Mouse (Mus musculus) ovary, postnatal 10 days (tissue): ENCODE measurements around the gene Umod.

ENCODE experiments used
- DNase-seq: peaks from one replicate; pipeline ENCODE4 v3.0.0; 2022; ENCODE audit warnings: low spot score

The Umod gene

GRCm38 (mm10) chr7:119479256-119479655, at the start of gene Umod:
Gene Umod (minus strand): TSS chr7:119479282.
- DNase-seq, result no peak

DNA sequence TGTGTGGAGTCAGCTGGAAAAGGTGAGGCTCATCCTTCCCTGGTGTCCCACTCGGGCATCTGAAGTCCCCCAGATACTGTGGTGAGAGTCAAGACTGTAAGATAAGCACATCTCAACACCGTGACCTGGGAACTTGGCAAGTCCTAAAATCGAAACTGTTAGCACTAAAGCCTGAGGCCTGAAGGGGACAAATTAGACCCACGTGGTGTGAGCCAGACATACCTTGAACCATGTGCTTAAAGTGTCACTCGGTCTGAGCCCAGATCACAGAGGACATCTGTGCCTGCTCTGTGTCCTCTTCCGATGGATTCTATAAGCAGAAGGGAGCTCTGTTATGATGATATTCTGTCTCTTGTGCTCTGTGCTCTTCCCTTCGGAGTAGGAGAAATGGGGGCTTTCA, 49.5 kb upstream of the Umod start:
- DNase-seq, result no peak

GRCm38 (mm10) chr7:119527548-119527947, 48.5 kb upstream of the Umod start:
- no peak for DNase-seq

DNA sequence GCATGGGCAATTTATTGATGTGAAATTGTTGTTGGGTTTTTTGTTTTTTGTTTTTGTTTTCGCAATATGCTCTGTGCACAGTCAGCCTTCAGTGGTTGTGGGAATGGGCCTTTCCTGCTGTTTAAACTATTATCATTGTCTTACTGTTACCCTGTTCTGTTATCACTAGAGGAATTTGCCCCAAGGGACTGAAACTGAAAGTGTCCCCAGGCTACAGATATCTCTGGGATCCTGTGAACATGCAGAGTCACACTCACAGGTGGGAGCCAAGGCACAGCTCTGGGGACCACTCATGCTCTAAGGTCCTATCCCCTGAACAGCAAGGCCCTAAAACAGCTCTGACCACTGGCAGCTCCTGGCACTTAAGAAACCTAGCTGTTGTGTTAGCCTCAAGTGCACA, 48.1 kb upstream of the Umod start:
- DNase-seq, result no peak

DNA sequence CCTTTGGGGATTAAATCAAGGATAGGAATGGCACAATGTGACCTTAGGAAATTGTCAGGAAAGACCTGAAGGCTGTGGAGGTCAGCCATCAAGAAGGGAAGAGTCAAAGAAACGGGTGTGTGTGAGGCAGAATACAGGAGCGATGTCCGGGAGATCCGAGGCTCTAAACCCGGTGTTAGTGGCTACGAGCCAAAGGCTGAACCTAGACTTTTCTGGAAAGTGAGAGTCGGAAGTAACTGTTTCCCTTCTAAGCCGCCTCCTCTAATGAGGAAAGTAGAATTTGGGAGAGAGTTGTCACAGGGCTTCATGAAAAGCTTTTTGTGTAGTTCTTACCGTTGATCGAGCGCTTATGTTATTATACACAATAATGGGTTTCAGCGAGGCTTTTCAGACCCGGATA, 47.4 kb upstream of the Umod start:
- DNase-seq, result no peak

DNA sequence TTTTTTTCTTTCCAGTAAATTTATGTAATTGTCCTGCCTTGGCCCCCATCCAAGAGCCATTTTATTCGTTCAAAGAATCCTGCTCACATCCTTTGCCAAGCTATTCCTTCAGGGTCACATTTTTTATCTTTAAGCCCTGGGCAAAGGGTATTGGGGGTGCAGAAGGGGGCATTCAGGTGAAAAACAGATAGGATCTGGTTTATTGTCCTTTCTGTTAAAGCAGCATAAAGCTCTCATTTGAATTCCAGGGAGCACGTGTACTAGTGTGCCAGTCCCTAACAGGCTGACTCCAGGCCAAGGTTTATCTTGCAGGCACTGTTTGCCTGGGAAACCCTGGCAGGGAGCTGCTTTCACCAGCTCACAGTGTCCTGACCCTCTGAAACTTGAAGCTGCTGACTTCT, 46.8 kb upstream of the Umod start:
- DNase-seq, result no peak

- DNase-seq, result no peak
These were observed 44.3 kb upstream of the Umod start, which contains the start of gene Pdilt for GRCm38 (mm10) chr7:119523389-119523788. Gene Pdilt (minus strand): TSS chr7:119523489.

- DNase-seq, result no peak
These were observed 43.3 kb upstream of the Umod start for GRCm38 (mm10) chr7:119522385-119522784.

- no peak for DNase-seq
These were observed 42.7 kb upstream of the Umod start for GRCm38 (mm10) chr7:119521816-119522215.

DNA sequence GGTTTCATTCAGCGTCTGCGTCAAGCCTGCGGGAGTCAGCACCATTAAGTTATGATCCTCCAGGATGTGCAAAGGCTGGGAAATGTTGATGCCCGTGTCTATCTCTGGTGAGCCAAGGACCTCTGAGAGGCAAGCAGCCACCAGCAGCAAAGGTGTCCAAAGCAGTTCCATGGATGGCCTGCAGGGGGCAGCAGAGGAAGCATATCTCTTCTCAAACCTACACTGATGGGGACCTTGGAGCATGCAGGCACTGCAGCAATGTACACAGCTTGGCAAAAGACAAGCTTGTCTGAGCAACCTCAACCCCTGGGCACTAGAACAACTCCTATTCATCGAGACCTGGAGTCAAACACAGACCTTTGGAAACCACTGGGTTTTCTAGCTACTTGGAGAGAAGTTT, 40.6 kb upstream of the Umod start:
- DNase-seq, result peak; percentile 53

GRCm38 (mm10) chr7:119519163-119519562, 40.1 kb upstream of the Umod start, which contains the start of gene Acsm5:
Gene Acsm5 (plus strand): TSS chr7:119519463.
- no peak for DNase-seq

- no peak for DNase-seq
These were observed 37.1 kb upstream of the Umod start for GRCm38 (mm10) chr7:119516272-119516558.

- DNase-seq, result no peak
These were observed 36.6 kb upstream of the Umod start for GRCm38 (mm10) chr7:119515492-119516271.

- DNase-seq, result no peak
These were observed 34.0 kb upstream of the Umod start for GRCm38 (mm10) chr7:119513056-119513455.

DNA sequence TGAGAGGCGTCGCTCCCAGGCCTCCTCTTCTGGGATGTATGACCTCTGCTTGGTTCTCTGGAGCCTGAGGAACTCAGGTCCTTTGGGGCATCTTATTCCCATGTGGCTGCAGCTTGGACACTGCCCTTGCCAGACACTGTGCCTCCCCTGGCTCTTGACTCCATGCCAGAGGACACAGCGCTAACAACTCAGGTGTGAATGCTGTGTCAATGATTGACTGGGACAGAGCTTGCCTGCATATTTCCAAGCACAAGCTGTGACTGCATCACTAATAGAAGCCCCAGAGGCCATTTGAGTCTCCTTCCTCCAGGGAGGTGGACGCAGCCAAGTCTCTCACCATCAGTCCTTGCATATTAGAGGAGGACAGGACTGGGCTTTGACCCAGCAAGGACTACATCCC, 32.1 kb upstream of the Umod start:
- DNase-seq, result no peak

- DNase-seq, result no peak
These were observed 11.1 kb upstream of the Umod start for GRCm38 (mm10) chr7:119490041-119490780.

GRCm38 (mm10) chr7:119486683-119487082, 7.6 kb upstream of the Umod start:
- DNase-seq, result no peak

DNA sequence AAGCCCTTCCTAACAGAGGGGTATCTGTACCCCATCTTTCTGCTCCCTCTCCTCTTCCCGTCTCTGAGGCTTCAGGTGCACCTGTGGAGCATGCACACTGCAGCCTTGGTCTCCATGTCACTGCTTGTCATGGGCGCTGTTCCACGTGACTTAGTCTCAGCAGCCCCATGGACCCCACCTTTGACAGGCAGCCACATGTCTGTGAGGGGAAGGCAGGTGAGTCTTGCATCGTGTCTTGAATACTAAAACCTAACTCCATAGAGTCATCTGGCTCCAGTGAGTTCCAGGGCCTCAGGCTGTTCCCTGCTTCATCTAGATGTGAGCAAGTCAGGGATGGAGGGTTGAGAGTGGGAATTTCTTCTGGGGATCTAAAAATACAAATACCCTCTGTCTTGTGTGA, 5.1 kb upstream of the Umod start:
- DNase-seq, result no peak

- no peak for DNase-seq
These were observed 2.3 kb downstream of the Umod start for GRCm38 (mm10) chr7:119476500-119477389.

DNA sequence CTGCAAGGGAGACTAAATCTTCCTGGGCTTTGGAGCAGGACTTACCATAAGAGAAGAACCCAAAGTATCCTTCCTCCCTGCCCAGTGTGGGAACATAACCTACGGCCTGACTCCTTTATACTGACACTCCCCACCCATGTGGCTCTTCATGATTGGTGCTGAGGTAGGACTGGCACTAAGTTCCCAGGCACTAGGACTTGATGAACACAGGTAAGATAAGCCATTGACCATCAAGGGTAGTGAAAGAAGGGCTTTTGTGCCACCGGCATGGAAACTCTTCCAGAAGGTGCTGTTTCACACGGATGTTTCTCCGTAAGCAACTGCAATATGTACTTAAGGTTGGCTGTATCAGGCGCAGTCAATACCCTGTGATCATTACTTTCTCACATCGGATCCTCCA, 19.9 kb downstream of the Umod start, which contains the start of gene Gp2:
Gp2 (minus strand) TSS at position 101 of the 400 bp plus-strand sequence.
- no peak for DNase-seq

DNA sequence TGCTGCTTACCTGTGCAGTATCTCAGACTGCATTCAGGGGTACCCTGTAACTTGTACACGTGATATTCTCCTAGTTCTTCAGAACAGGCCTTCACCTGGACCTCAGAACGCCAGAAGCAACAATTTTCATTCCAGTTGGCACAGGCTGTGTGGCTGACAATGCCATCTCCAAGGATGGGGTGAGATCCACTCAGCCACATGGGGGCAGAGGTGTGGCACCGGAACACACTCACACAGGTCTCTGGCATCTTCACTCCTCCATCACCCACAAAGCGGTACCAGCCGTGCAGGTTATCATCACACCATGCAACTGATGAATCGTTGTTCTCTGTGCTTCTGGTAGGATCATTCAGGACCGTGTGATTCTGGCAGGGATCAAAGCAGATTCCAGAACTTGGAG, 24.9 kb downstream of the Umod start:
- no peak for DNase-seq

- DNase-seq, result no peak
These were observed 35.2 kb downstream of the Umod start for GRCm38 (mm10) chr7:119443849-119444248.

- DNase-seq, result no peak
These were observed 37.1 kb downstream of the Umod start for GRCm38 (mm10) chr7:119441938-119442337.
